Mouse (Mus musculus): ENCODE results near the gene Ctdnep1.

The Ctdnep1 gene

DNA sequence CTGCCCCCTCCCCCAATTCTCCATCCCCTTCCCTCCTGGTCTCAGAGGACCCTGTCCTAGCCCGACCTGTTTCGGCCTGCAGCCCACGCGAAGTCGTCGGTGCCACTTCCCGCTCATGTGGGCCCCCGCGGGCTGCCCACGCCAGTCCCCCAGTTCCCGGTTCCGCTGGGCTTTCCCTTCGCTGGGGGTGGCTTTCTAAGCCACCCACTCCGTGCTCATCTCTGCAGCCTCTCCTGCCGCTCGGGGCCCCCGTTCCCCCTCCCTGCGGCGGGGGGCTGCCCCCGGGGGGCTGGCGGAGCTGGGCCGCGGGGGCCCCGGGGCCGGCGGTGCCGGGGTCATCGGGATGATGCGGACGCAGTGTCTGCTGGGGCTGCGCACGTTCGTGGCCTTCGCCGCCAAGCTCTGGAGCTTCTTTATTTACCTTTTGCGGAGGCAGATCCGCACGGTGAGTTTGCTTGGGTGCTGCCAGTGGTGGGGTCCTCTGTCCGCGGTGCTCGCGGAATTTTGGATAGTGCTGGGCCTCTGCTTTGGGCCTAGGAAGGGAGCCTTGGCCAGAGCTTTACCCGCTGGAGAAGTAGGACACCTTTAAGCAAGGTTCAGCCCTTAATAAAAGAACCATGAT is at the start of gene Ctdnep1:
Gene Ctdnep1 (plus strand): TSS at position 16 of the 622 bp plus-strand sequence.
- DNase-seq = no peak

DNA sequence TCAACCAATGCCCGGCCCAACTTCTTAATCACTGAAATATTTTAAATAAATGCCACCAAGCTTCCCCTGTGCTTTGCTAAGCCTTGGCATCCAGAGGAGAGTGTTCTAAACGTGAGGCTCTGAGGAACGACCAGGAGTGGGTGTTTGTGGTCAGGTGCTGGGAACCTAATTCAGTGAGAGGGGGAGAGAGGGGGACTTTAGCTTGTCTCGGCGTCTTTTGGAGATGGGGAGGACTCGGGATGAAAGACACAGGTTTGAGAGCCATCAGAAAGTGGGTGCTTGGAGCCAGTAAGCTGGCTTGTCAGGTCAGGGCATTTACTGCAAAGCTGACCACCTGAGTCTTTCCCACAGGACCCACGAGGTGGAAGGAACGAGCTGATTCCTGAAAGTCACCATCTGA is 49.2 kb upstream of the Ctdnep1 start:
- DNase-seq = no peak

DNA sequence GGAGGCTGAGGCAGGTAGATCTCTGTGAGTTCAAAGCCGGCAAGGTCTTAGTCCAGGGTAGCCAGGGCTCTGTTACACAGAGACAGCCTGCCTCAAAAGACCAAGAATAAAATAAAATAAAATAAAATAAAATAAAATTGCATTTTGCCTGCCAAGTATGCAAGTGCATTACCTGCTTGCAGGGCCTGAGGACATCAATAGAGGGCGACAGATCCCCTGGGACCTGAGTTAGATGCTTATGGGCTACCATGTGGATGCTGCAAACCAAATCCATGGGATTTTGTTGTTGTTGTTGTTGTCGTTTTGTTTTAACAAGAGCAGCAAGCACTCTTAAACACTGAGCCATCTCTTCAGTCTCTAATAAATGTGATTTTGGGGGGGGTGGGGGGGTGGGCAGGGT is 48.7 kb upstream of the Ctdnep1 start:
- no peak for DNase-seq

DNA sequence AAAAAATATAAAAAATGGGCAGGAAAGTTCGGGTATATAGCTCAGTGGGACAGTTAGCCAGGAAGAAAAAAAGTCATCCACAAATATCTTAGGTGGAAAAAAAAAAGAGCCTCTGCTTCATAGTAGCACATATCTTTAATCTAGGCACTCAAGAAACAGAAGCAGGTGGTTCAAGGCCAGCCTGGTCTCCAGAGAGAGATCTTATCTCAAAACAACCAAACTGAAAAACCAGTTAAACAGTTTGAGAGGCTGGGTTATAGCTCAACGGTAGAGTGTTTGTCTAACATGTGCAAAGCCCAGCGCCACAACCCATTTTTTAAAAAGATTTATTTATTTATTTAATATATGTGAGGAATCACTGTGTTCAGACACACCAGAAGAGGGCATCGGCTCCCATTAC is 47.9 kb upstream of the Ctdnep1 start:
- no peak for DNase-seq

DNA sequence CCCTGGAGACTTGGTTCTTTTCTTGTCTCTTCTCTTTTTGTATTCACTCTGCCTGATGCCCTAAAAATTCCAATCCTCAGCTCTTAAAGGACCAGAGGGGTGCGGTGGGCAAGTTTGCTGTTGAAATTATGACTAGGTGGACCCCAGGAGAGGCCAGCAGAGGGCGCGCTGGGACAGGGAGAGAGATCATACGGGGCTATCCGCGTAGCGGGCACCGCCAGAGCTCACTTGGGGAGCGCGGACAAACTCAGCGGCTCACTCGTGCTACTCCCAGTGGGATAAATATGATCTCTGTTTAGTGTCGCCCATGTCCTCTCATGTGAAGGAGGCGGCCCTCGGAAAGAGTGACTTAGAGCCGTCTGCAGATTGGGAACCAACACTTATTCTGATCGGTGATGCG is 46.8 kb upstream of the Ctdnep1 start:
- peak; percentile 77 for DNase-seq

DNA sequence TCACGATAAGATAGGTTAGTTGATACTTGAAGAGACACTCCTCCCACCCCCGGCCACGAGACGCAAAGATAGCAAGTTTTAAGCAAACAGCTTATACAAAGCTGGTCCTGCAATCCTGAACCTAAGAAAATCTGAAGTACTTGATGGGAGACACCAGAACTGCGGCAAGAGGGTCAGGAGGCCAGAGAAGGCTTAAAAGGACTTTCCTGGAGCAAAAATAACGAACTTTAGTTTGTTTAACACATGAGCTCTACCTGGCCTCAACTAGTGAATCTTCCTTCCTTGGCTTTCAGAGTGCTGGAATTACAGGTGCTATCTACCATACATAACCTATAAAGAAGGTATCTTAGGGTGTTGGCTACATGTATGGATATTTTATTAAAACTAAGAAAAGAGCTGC is 46.3 kb upstream of the Ctdnep1 start:
- no peak for DNase-seq

DNA sequence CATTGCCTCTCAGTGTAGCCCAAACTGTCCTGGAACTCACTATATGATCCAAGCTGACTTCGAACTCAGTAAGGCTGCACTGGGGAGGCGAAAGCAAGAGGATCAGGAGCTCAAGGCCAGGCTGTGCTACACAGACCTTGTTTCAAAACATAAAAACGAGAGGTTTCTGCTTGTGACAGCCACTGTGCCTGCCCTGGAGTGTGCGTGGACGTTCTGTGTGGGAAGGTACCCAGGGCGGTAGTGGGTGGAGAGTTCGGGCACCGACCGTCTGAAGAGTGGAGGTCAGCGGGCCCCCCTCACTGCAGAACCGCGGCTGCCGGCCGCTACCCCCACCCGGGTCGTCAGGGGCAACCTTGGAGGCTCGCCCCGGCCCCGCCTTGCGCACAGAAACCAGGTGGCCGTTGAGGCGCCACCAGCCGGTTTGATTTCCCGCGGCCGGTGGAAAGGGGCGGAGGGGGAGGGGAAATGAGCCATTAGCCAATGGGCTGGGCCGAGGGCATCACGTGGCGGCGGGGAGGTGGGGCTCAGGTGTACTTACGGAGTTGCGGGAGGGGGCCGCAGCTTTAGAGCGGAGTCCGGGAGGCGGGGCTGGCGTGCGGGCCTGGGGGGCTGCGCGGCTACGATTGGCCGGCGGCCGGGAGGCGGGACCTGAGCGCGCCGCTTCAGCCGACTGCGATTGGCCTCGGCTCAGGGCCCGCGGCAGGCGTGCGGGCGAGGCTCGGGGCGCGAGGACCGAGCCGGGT is 45.6 kb upstream of the Ctdnep1 start, which contains the start of gene Ybx2:
Gene Ybx2 (plus strand): TSS at position 660 of the 743 bp plus-strand sequence.
- DNase-seq = peak; percentile 92

DNA sequence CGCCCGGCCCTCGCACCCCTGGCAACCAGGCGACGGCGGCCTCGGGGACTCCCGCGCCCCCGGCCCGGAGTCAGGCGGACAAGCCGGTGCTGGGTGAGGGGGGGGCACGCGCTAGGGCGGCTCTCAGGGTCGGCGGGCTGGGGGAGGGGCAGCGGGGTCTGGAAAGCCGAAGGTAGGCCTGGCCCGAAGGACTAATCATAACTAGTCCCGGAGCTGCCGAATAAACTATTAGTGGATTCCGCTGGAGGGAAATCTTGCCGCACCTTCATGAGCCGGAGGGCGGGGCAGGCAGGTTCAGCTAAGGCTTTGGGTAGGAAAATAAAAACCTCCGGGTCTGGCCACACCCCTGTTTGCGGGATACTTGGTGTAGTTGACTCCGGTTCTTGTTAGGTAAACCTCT is 44.8 kb upstream of the Ctdnep1 start:
- peak; percentile 68 for DNase-seq

DNA sequence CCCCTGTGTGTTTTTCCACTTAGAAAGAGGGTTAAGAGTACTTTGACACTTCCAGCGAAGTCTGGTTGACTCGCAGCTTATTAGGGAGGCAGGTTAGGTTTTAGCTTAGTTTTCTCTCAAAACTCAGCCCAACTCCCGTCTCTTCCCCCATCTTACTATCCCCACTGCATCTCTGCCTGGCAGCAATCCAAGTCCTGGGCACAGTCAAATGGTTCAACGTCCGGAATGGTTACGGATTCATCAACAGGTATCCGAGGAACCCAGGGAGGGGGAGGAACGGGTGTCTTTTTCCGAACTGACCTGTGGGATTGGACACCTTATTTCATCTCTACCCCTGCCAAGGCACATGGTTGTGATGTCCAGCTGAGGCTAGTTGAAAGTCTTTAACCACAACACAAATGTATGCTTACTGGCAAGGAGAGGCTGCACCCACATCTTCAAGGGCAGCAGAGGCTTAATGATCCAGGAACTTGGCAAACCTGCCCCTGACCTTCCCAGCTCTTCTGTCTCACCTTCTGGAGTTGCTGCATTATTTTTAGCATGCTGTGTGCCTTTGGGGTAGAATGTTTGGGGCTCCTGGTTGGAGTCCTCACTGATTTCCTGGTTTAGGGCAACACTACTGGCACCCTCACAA is 44.1 kb upstream of the Ctdnep1 start:
- DNase-seq = peak; percentile 80

DNA sequence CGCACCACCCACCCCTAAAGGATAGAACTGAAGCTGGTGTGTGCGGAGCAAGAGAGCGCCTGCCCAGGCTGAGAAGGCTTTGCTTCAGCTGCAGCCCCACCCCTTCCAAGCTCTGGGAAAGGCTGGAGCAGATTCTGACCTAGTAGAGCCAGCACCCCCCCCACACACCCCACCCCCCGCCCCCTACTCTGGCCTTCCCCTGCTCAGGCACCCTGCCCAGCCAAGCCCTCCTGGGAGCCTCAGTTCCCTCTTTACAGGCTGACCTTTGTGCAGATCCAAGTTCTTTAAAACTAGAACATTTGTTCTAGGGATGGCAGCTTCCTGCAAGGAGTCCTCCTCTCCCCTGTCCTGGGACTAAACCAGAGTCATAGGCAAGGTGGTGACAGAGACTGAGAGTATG is 43.6 kb upstream of the Ctdnep1 start:
- DNase-seq = no peak

DNA sequence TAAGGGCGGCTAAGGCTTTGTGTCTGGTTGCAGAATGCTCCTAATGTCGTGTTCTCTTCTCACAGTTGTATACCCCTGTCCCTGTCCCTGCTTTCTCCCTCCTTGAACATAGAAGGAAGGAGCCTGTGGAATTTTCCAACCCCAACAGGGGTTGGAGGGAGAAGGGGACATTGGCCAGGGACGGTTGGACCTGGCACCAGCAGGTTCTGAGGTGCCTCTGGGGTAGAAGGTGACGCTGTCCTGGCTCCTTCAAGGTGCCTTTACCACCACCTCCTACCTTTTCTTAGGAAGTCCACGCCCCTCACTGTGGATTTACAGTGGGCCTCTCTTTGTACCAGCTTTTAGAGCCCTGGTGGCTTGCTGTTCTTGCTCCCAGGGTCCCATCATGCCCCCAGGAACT is 43.1 kb upstream of the Ctdnep1 start:
- peak; percentile 62 for DNase-seq

DNA sequence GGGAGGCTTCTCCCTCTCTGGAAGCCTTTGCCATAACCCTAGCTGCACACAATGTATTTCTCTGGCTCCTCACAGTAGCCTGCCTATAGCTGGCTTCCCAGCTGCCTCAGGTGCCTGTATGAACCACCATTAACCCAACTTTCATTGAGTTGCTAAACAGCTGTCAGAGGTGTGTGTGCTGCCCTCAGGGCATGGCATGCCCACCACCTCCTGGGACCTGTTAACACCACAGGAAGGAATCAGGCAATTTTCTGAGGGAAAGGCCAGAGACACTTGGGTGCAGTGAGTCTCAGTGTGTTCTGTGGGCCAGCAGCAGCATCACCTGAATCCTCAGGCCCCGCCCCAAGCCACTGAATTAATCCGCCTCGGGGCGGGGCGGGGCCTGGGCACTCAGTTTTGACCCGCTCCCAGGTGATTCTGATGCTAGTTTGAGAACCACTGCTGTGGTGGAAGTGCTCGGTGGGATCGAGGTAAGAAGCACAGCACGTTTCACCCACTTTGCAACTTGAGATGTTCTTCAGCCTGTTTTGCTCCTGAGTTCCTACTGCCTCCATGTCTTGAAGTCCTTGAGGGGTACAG is 42.5 kb upstream of the Ctdnep1 start:
- peak; percentile 43 for DNase-seq

DNA sequence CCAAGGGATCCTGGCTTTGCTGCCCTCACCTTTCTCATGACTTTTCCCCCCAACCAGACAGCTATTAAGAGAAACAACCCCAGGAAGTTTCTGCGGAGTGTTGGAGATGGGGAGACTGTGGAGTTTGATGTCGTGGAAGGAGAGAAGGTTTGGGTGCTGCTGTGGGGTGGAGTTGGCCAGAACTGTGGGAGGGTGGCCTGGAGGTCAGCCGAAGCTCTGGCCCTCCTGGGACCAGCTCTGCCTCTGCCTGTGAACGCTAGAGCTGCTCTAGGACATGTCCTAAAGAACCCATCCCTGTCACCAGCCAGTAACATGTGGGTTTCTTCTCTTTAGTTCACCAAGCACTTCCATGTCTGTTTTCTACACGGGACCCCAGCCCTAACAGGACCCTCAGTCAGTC is 41.8 kb upstream of the Ctdnep1 start:
- DNase-seq = no peak

DNA sequence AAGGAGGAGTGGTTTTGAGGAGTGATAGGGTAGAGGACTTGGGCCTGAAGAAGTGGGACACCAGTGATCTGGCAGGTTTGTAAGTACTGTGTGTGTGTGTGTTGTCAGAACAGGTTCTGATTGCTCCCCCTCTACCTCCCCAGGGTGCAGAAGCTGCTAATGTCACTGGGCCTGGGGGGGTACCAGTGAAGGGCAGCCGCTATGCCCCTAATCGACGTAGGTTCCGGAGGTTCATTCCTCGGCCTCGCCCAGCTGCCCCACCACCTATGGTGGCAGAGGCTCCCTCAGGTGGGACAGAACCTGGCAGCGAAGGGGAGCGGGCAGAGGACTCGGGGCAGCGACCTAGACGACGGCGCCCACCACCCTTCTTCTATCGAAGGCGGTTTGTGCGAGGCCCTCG is 41.2 kb upstream of the Ctdnep1 start:
- no peak for DNase-seq

DNA sequence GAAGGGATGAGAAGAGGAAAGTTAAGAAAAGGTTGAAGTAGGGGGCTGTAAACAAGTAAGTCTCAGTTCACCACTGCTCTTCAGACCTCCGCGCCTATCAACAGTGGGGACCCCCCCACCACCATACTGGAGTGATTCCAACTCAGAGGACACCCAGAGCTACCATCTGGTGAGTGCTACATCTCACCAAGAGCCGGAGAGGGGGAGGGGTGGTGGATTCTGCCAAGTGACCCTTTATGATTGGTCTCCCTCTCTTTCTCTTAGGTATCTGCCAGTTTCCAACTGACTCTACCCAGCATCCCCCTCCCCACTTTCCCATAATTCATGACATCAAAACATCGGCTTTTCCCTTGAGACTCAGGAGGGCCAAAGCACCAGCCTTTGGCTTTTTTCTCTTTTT is 40.0 kb upstream of the Ctdnep1 start:
- no peak for DNase-seq

DNA sequence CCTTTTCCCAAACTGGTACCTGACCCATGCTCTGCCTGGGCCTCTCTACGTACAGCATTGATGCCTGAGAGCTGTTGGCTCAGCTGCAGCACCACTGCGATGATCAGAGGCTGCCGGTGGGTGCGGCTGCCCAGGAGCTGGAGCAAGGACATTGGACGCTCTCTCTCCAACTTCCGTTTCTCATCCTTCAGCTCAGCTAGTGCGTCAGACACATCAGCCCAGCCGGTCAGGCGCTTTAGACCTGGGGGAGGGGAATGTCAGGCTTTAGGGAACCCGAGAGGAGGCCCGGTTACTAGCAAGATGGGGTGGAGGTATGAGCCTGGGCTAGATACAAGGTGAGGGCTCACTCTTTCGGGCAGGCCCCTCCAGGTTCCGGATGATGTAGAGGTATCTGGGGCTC is 35.7 kb upstream of the Ctdnep1 start:
- no peak for DNase-seq

DNA sequence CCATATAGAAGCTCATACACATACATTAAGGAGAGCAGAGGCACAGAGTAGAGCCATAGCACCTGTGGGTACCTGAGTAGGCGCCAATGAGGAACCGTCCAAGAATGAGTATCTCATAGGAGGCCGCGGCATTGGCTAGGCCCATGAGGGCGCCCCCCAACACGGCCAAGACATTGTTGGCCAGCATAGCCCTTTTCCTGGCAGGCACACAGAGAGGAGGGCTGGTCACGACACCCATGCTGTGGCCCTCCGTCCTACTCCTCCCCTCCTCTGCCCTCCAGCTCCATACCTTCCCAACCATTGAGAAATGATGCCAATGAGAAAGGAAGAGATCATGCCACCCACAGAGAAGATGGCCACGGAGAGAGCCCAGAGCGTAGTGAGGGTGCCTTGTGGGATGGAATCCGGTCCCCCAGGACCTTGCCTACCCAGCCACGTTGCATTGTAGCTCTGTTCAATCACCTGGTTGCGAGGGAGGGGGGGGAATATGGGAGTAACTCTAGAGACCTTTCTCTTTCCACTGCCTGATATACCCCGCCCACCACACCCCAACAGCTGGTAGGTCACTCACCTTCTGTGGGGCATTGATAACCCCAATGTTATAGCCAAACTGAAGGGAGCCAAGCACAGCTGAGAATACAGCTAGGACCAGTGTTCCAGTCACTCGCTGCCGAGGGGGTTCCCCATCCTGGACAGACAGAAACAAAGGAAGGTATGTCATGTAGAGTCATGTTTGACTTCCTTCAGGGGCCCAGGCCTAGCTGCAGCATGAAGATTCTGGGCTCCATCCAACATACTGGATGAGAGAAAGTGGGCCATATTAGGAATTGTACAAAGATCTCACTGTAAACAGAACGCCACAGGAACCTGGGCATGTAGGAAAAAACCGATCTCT is 34.7 kb upstream of the Ctdnep1 start:
- DNase-seq = no peak

DNA sequence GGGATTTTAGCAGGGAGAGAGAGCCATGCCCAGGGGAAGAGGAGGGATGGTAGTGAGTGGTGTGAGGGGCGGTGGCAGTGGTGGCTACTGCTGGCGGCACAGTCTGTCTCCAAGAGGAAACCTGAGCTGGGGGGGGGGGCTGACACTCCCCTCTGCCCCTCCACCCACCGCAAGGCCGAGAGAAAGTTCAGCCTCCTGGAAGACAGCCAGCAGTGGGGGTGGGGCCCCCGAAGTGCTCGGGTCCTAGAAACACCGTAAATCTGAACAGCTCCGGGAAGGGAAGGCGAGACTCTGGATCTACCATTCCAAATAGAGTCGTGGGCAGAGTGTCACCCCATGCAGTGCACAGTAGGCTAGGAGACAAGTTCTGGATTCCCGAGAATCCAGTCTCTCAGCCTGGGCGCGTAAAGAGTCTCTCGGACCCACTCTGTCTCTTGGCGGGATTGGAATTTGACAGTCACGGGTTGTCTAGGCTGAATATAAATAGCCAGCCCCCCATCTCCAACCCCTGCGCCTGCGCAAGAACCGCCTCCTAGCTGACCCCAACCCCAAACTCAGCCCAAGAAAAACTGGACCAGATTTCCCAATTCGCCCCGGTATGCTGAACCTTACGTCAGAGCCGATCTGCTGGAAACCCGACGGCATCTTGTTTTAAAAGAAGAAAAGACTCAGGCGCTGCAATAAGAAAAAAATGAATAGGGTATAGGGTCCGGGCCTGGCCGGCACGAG is 33.5 kb upstream of the Ctdnep1 start:
- DNase-seq = peak; percentile 64

DNA sequence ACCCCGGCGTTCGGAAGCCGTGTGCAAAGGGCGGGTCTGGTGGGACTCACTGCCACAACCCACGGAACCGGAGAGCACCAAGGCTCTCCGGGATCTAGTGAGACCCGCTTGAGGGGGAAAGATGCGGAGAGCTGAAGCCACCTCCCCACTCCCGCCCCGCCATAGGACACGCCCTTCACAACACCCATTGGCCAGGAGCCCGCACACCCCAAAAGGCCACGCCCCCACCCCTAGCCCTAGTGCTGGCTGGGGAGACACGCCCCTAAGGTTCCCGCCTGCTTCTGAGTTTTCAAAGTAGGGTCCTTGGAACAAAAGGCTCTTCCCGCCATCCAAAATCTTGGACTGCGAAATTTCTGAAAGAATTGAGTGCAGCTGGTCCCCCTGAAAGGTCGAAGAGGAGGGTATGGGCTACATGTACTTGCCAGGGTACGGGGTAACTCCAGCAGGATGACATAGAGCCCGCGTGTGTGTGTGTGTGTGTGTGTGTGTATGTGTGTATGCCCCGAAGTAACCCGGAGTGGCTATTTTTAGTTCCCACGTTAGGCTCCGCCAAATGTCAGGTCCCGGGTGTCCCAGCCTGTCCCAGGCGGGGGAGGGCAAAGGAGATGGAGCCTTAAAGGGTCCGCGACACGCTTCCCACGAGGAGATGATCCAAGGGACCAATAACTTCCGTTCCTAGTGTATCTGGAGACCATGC is 32.7 kb upstream of the Ctdnep1 start, which contains the start of gene Slc2a4:
Gene Slc2a4 (minus strand): TSS at position 123 of the 697 bp plus-strand sequence.
- DNase-seq = peak; percentile 91

DNA sequence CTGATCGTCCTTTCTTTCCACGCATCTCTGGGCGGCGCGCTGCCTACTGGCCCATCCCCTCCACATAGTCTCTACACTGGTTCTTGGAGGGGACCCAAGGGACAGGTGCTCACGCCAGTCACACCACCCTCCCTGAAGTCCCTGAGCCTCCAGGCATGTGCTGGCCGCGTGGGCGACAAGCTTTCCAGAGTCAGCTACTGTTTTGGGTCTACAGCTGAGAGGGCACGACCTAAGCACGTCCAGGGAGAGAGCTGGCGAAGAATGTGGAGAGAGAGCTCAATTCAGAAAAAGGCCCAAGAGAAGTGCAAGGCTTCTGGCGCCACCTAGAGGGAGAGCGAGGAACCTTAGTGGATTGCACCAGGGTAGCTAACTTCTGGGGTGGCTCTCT is 32.2 kb upstream of the Ctdnep1 start:
- DNase-seq = peak; percentile 89

DNA sequence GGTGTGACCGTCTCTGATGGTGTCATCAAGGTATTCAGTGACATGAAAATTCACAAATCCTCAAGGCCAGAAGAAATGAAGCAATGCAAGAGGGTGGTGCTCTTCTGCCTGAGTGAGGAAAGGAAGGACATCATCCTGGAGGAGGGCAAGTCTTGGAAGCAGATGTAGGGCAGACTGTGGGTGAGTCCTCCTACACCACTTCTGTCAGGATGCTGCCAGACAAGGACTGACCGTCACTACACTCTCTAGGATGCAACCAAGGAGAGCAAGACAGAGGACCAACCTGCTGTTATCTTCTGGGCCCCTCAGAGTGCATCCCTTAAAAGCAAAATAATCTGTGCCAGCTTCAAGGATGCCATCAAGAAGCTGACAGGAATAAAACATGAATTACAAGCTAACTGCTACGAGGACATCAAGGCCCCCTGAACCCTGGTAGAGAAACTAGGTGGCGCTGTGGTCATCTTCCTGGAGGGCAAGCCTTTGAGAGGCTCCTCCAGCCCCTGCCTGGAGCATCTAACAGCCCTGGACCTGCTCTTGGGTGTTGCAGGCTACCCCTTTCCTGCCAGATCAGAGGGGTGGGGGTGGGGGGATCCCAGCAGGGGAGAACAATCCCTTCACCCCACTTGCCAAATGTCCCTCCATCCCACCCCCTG is 30.0 kb upstream of the Ctdnep1 start:
- DNase-seq = no peak
